Mouse (Mus musculus): Measurements from ENCODE around the gene Olfr9.

- TF ChIP-seq CTCF (IDR thresholded peaks at IDR 0.05; ENCODE audit: insufficient read depth, low read depth, low read length) (no peak), POLR2A (IDR thresholded peaks at IDR 0.05; ENCODE audit: insufficient read depth, low read depth, low read length) (no peak)
These were observed 41.7 kb upstream of the Olfr9 start for GRCm38 (mm10) chr10:128947496-128947895.
